Mouse (Mus musculus) liver, embryonic 15.5 days (tissue): ENCODE measurements around the gene Msh5. TPM values are rescaled to one million over a fixed set of nuclear protein-coding genes. Genes with fewer than 3 reads are reported as not detected.

ENCODE experiments used
- ATAC-seq: fragments of 200-750 bp; cut with Nextera tagmentation; 2 replicates; pipeline ENCODE4 v1.8.0; 2017; ENCODE audit warnings: moderate number of reproducible peaks, mild to moderate bottlenecking, moderate library complexity; ENCODE audit not compliant: insufficient read depth
- H3K27ac ChIP-seq: fragments of 300-500 bp; sonication (generic); replicated peaks from 2 replicates; pipeline ENCODE4 v1.5.1; 2015; ENCODE audit warnings: mild to moderate bottlenecking, inconsistent platforms
- H3K27me3 ChIP-seq: fragments of 300-500 bp; sonication (generic); 2 replicates; pipeline ENCODE4 v1.6.1; 2015; ENCODE audit warnings: mild to moderate bottlenecking, inconsistent platforms
- H3K36me3 ChIP-seq: fragments of 300-500 bp; sonication (generic); replicated peaks from 2 replicates; pipeline ENCODE4 v1.6.1; 2015; ENCODE audit warnings: moderate library complexity, mild to moderate bottlenecking, inconsistent platforms
- H3K4me1 ChIP-seq: fragments of 300-500 bp; sonication (generic); replicated peaks from 2 replicates; pipeline ENCODE4 v1.6.1; 2015; ENCODE audit warnings: inconsistent platforms
- H3K4me2 ChIP-seq: fragments of 300-500 bp; sonication (generic); 2 replicates; pipeline ENCODE4 v1.6.1; 2015; ENCODE audit warnings: moderate library complexity, mild to moderate bottlenecking, inconsistent platforms
- H3K4me3 ChIP-seq: fragments of 300-500 bp; sonication (generic); replicated peaks from 2 replicates; pipeline ENCODE4 v1.5.1; 2015; ENCODE audit warnings: mild to moderate bottlenecking, inconsistent platforms
- H3K9ac ChIP-seq: fragments of 300-500 bp; sonication (generic); 2 replicates; pipeline ENCODE4 v1.6.1; 2015; ENCODE audit warnings: moderate library complexity, mild to moderate bottlenecking, inconsistent platforms
- H3K9me3 ChIP-seq: fragments of 300-500 bp; sonication (generic); replicated peaks from 2 replicates; pipeline ENCODE4 v1.6.1; 2016; ENCODE audit warnings: inconsistent platforms
- WGBS: fragments of 180-500 bp; shearing (Covaris S2); methylation state at CpG from one replicate; pipeline ENCODE4 v1.1.7; 2015; ENCODE audit warnings: mixed read lengths; ENCODE audit not compliant: insufficient replicate concordance; 5-methylcytosine and 5-hydroxymethylcytosine counted together
- polyA plus RNA-seq: library from polyadenylated mRNA; unstranded; fragments of >200 nt; fragmentation: Nextera tagmentation; extraction: Ambion mirVana; gene quantifications from 2 replicates; pipeline ENCODE4 v1.2.1, GENCODE M21; 2015

Gene Msh5
- polyA plus RNA-seq, 1 experiment from 2014 or later: 4.3 TPM

DNA sequence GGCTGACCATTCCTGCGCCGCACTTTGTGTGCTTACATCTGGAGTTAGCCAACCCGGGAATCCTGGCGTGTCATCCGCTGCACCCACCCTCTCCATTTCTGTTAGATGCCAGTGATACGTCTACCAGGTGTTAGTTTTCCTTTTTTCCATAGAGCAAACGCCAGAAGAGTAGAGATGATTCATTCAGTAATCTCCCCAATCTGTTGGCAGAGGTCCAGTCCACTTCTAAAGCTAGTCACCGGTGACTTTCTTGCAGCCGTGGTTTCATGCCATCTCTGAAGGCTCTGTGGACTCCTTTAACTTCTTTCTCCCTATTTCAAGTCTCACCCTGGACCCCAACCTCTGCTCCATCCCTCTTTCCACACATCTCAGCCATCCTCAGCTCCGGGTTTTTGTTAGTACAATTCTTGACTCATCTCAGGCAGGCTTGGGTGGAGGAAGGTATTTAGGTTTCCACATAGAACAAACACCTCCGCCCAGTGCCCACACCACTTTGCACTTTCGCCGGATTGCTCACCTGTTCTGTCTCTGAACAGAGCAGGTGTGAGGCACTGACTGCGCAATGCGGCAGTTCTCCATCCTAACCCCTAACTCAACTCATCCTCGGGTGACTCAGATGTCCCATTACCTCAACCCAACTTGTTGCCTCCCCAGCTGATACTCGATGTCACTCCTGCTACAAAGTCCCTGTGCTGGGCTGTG, 21.8 kb upstream of the Msh5 start:
- peaks cover 31% of the 10 kb centered on the region for H3K4me1 ChIP-seq
- H3K27me3 ChIP-seq: peaks cover 75% of the 10 kb centered on the region
- 67% methylated on average over 17 of the region's 17 CpGs for WGBS
- H3K4me3 ChIP-seq: no peak overlapping the region
- H3K9ac ChIP-seq: no peak overlapping the region
- H3K9me3 ChIP-seq: no peaks in the 10 kb centered on the region
- no peaks in the 10 kb centered on the region for H3K36me3 ChIP-seq
- H3K27ac ChIP-seq: no peak overlapping the region
- H3K4me2 ChIP-seq: no peak overlapping the region
- no peak for ATAC-seq

- no peaks in the 10 kb centered on the region for H3K36me3 ChIP-seq
- H3K27me3 ChIP-seq: peaks cover 82% of the 10 kb centered on the region
- WGBS: 34% methylated on average over 10 of the region's 10 CpGs
- no peaks in the 10 kb centered on the region for H3K9me3 ChIP-seq
- H3K9ac ChIP-seq: no peak within 1 kb of the TSS; the same call in 1 of the 2 replicates
- H3K4me3 ChIP-seq: peak within 1 kb of the TSS; percentile 37
- peak within 1 kb of the TSS; percentile 71 for H3K4me2 ChIP-seq
- H3K27ac ChIP-seq: no peak within 1 kb of the TSS
- no peak for ATAC-seq
- peaks cover 35% of the 10 kb centered on the region for H3K4me1 ChIP-seq
Observed at GRCm38 (mm10) chr17:35066084-35066483, 19.5 kb upstream of the Msh5 start, which contains the start of gene Mpig6b. Gene Mpig6b (minus strand): TSS chr17:35066184.

DNA sequence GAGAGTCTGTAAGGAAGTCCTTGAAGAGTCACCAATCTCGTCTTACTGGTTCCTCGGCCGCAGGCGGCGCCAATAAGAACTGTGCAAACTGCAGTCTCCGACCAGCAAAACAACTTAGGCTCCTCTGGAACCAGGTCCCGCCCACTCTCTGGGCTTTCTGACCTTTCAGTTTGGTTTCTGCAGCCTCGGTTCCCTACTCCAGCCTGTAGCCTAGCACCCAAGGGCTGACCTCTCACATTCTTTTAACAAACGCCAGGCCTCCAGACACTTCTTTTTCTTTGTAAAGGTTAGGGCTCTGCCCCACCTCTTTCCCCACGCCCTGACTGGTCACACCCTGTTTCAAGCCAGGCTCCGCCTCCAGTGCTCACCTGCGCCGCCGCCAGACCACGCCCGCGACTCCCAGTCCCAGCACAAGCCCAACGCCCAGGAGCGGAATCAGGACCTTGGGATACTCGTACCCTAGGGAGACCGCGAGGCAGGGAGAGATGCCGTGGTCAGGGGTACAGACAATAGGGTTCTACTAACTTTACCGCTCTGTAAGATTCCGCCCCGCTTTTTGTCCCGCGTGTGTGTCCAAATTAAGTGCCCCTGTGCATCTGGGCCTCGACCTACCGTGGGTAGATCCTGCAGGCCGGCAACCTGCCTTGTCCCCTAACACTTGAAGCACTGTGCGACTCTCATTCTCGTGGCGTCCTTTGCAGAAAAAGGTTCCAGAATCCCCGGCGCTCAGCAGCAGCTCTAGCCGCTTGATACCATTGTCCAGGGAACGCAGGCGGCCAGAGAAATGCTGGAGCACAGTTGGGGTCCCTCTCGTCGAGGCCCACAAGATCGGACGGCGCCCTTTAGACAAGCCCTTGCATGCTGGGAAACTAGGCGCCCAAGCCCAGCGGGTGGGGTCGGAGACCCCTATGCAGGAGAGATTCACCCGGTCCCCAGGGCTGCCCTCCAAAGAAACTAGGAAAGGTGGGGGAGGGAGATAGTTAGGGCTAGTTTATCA, 18.7 kb upstream of the Msh5 start, which contains the start of gene Ly6g6c:
Gene Ly6g6c (plus strand): TSS at position 438 of the 997 bp plus-strand sequence.
- Histone ChIP-seq H3K36me3 (no peaks in the 10 kb centered on the region), H3K27me3 (peaks cover 81% of the 10 kb centered on the region), H3K9ac (no peak within 1 kb of the TSS; the same call in 1 of the 2 replicates), H3K4me3 (peak within 1 kb of the TSS; percentile 37), H3K9me3 (no peaks in the 10 kb centered on the region), H3K27ac (no peak within 1 kb of the TSS), H3K4me2 (peak within 1 kb of the TSS; percentile 71), H3K4me1 (peaks cover 38% of the 10 kb centered on the region)
- under 1% methylated on average over 48 of the region's 48 CpGs for WGBS
- ATAC-seq: 0 out of 2 replicates have a peak, but pooled peaks have one; percentile 14

- Histone ChIP-seq H3K4me1 (peaks cover 46% of the 10 kb centered on the region), H3K4me2 (peak overlapping the region; percentile 71), H3K27ac (no peak overlapping the region), H3K36me3 (no peaks in the 10 kb centered on the region), H3K27me3 (peaks cover 85% of the 10 kb centered on the region), H3K4me3 (peak overlapping the region; percentile 37), H3K9me3 (no peaks in the 10 kb centered on the region), H3K9ac (no peak overlapping the region)
- 28% methylated on average over 10 of the region's 10 CpGs for WGBS
- no peak for ATAC-seq
Observed at GRCm38 (mm10) chr17:35064378-35064877, 17.9 kb upstream of the Msh5 start.

- peaks cover 1% of the 10 kb centered on the region for H3K36me3 ChIP-seq
- H3K27ac ChIP-seq: no peak overlapping the region
- 68% methylated on average over 3 of the region's 3 CpGs for WGBS
- no peaks in the 10 kb centered on the region for H3K9me3 ChIP-seq
- peaks cover 56% of the 10 kb centered on the region for H3K4me1 ChIP-seq
- no peak overlapping the region for H3K4me2 ChIP-seq
- H3K4me3 ChIP-seq: no peak overlapping the region
- H3K9ac ChIP-seq: no peak overlapping the region
- H3K27me3 ChIP-seq: peaks cover 75% of the 10 kb centered on the region
- no peak for ATAC-seq
Observed at GRCm38 (mm10) chr17:35063466-35063865, 16.9 kb upstream of the Msh5 start.

DNA sequence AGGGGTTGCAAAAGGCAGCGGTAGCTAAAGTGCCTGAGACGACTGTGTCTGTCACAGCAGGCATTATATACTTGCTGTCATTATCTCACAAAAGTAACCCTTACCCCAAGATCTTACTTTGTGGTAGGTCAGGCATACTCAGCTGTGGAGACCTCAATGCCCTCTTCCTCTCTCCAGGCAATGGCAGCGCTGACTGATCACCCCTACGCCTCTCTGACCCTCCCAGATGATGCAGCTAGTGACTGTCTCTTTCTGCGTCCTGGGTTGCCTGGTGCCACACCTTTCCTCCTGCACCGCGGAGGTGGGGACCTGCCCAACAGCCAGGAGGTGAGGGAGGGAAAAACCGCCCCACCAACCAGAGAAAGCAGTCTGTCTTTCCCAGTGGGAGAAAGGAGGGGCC, 14.8 kb upstream of the Msh5 start:
- no peak overlapping the region for H3K4me2 ChIP-seq
- H3K27ac ChIP-seq: no peak overlapping the region
- H3K27me3 ChIP-seq: peaks cover 53% of the 10 kb centered on the region
- peaks cover 65% of the 10 kb centered on the region for H3K4me1 ChIP-seq
- H3K9ac ChIP-seq: no peak overlapping the region
- no peaks in the 10 kb centered on the region for H3K9me3 ChIP-seq
- H3K4me3 ChIP-seq: no peak overlapping the region
- WGBS: 77% methylated on average over 8 of the region's 8 CpGs
- no peak for ATAC-seq
- peaks cover 21% of the 10 kb centered on the region for H3K36me3 ChIP-seq

- peaks cover 26% of the 10 kb centered on the region for H3K36me3 ChIP-seq
- H3K27ac ChIP-seq: no peak overlapping the region
- H3K4me2 ChIP-seq: no peak overlapping the region
- WGBS: 67% methylated on average over 22 of the region's 22 CpGs
- no peak for ATAC-seq
- no peaks in the 10 kb centered on the region for H3K9me3 ChIP-seq
- H3K27me3 ChIP-seq: peaks cover 49% of the 10 kb centered on the region
- H3K9ac ChIP-seq: no peak overlapping the region
- no peak overlapping the region for H3K4me3 ChIP-seq
- H3K4me1 ChIP-seq: peaks cover 66% of the 10 kb centered on the region
Observed at GRCm38 (mm10) chr17:35060737-35061297, 14.3 kb upstream of the Msh5 start.

DNA sequence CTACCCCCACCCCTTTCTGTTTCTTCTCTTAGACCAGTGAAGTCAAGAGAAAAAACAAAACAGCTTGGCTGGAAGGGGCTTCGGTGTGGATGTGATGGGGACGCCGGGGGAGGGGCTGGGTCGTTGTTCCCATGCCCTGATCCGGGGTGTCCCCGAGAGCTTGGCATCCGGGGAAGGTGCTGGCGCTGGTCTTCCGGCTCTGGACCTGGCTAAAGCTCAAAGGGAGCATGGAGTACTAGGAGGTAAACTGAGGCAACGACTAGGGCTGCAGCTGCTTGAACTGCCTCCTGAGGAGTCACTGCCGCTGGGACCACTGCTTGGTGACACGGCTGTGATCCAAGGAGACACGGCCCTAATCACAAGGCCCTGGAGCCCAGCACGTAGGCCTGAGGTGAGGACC, 13.5 kb upstream of the Msh5 start:
- Histone ChIP-seq H3K4me3 (peak overlapping the region; percentile 58), H3K4me2 (peak overlapping the region; percentile 88), H3K9ac (no peak overlapping the region), H3K9me3 (no peaks in the 10 kb centered on the region), H3K27me3 (peaks cover 41% of the 10 kb centered on the region), H3K36me3 (peaks cover 33% of the 10 kb centered on the region), H3K27ac (no peak overlapping the region), H3K4me1 (peaks cover 64% of the 10 kb centered on the region)
- no peak for ATAC-seq
- 43% methylated on average over 14 of the region's 14 CpGs for WGBS

DNA sequence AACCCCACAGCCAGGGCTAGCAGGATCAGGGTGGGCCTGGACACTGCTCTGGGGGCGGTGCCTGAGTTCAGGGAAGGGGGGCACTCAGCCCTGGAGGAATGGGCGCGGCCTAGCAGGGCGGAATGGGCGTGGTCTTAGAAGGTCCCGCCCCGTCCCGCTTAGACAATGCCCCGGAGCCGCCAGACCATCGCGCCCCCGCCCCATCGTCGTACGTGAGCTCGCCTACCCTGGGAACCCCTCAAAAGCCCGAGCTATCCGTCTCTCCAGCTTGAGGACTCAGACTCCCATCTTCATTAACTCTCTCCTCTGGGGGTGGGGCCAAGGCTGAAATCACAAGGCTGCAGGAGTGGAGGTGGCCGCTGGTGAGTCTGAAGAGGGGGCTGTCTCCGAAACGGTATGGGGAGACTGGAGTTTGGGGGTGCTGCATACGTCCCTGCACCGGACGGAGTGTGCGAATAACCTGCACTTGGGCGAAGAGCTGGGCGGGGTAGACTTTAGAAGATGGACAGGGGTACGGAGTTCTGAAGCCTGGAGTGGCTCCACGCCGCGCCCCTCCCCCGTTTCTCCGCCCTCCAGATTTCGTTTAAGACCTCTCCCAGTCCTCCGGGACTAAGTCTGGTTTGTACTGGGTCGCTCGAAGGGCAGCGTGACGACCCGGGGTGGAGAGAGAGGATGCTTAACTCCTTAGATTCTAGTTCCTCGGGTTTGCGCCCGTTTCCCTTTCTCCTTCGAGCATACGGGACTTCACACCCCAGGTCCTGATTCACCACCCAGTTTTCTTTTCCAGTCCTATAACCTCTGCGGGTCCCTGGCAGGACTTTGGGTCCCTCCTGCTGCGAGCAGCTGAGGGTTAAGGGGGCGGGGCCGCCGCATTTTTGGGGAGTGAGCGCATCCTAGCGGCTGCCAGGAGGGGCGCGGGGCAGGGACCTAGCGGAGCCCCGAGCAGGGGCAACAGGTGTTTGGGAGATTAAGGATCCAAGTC, 12.7 kb upstream of the Msh5 start, which contains the start of gene Ddah2:
Gene Ddah2 (plus strand): TSS at position 125 of the 982 bp plus-strand sequence.
- H3K27ac ChIP-seq: peak within 1 kb of the TSS; percentile 43; the same call in 1 of the 2 replicates
- peak; percentile 69 for ATAC-seq
- peaks cover 42% of the 10 kb centered on the region for H3K36me3 ChIP-seq
- H3K4me2 ChIP-seq: peak within 1 kb of the TSS; percentile 88
- WGBS: under 1% methylated on average over 57 of the region's 57 CpGs
- peak within 1 kb of the TSS; percentile 58 for H3K4me3 ChIP-seq
- H3K4me1 ChIP-seq: peaks cover 58% of the 10 kb centered on the region
- peak within 1 kb of the TSS; percentile 26; the same call in 1 of the 2 replicates for H3K9ac ChIP-seq
- no peaks in the 10 kb centered on the region for H3K9me3 ChIP-seq
- H3K27me3 ChIP-seq: peaks cover 33% of the 10 kb centered on the region

- Histone ChIP-seq H3K36me3 (peaks cover 51% of the 10 kb centered on the region), H3K9me3 (no peaks in the 10 kb centered on the region), H3K4me3 (no peak overlapping the region), H3K27me3 (peaks cover 24% of the 10 kb centered on the region), H3K9ac (no peak overlapping the region), H3K4me2 (peak overlapping the region; percentile 88), H3K4me1 (peaks cover 59% of the 10 kb centered on the region), H3K27ac (no peak overlapping the region)
- 65% methylated on average over 9 of the region's 9 CpGs for WGBS
- ATAC-seq: no peak
Observed at GRCm38 (mm10) chr17:35058316-35058715, 11.8 kb upstream of the Msh5 start.
